Mouse (Mus musculus): ENCODE results near the gene Bpifa6.
"Not testable (repeated sequence)": the region's sequence is repeated elsewhere in the genome, so short reads cannot be mapped to it uniquely, and the experiment has no call there.

The Bpifa6 gene

GRCm38 (mm10) chr2:153974582-153974981 is at the start of gene Bpifa6:
Gene Bpifa6, plus strand, starts transcription at chr2:153974945.
- DNase-seq (ENCODE audit: low spot score in 2 of 2), result no peak

- peak; percentile 1 to 21 for DNase-seq (ENCODE audit: low spot score in 2 of 2)
These were observed 44.8 kb upstream of the Bpifa6 start for GRCm38 (mm10) chr2:153929871-153930413.

GRCm38 (mm10) chr2:153931125-153931524 is 43.6 kb upstream of the Bpifa6 start:
- no peak for DNase-seq (ENCODE audit: low spot score in 2 of 2)

DNA sequence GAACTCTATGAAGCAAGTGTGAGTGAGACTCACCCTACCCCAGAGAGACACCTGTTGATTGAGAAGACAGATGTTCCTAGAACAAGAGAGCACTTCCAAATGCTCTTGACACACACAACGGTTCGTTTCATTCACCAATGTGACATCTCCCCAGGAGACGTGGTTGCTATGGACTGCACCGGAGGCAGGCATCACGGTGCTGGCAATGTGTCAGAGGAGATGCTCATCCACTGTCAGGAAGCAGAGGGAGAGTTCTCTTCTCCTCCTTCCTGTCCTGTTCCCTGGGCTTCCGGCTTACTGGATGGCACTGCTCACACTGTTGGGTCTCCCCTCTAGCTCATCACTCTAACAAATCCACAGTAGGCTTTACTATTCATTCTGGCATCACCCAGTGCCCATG is 41.4 kb upstream of the Bpifa6 start:
- DNase-seq (ENCODE audit: low spot score in 2 of 2), result no peak

- DNase-seq (ENCODE audit: low spot score in 2 of 2), result no peak
These were observed 39.4 kb upstream of the Bpifa6 start for GRCm38 (mm10) chr2:153935348-153935747.

- no peak for DNase-seq (ENCODE audit: low spot score in 2 of 2)
These were observed 36.9 kb upstream of the Bpifa6 start, which contains the start of gene Bpifb4 for GRCm38 (mm10) chr2:153937843-153938242. Gene Bpifb4, plus strand, starts transcription at chr2:153938212.

DNA sequence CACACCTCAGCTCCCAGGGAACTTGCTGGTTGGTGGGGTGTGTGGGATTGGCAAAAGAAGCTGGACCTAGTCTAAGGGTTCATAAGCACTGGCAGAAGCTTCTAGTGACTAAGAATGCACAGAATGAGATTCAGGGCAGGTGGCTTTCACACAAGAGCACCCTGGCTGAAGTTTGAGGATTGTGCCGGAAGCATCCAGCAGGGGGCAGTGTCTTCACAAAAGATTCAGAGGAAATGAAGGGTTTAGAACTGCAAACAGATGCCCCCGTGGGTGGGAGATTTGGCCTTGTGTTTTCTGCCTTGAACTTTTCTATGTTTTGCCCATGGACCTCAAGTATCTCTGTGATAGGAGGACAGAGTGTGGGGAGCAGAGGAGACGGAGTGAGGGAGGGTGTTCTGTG is 31.2 kb upstream of the Bpifa6 start:
- DNase-seq (ENCODE audit: low spot score in 2 of 2), result peak; percentile 6 to 30

DNA sequence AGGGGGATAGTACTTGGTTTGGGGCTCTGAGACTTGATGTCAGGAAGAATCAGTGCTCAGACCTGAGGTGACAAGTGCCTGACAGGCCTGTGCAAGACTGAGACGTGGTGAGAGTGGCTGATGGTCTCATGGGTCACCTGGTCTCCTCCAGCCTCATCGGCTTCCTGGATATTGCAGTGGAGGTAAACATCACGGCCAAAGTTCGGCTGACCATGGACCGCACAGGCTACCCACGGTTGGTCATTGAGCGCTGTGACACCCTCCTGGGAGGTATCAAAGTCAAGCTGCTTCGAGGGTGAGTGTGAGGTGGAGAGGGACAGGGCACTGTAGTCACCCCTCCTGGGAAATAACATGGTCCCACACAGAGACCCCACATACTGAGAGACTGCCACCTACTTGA is 30.2 kb upstream of the Bpifa6 start:
- DNase-seq (ENCODE audit: low spot score in 2 of 2), result no peak

DNA sequence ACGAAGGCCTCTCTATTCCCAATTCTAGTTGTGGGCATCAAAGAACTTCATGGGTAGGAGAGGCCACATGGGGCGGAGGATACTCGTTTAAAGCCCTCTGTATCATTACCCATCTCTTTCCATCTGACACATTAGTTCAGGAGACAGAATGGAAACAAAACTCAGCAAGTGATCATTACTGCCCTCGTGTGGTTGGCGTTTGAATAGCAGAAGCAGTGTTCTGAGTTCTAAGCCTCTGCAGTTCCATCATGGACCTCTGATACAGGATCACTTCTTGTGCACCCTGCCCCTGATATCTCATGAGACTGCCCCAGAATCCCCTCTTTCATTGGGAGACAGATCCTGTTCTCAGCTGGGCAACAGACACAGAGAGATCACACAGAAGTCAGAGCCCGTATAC is 21.8 kb upstream of the Bpifa6 start:
- peak; percentile 28 to 49 for DNase-seq (ENCODE audit: low spot score in 2 of 2)

DNA sequence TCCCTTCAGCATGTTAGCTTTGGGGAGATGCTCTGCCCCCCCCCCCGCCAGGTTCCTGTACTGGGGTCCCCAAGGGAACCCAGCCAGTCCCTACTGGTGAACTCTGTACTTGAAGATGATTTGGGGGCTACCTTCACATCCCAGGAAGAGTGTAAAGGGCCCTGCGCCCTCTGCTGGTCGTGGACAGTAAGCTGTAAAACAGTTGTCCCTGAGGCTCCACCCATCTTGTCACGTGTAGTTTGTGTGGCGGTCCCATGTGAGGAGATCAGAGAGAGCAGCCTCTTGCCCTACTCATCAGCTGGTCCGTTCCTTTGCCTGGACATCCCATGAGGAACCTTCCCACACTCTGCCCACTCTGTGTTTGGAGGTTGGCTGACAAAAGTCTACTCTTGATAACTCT is 20.9 kb upstream of the Bpifa6 start:
- peak; percentile 36 to 49 for DNase-seq (ENCODE audit: low spot score in 2 of 2)

- no peak for DNase-seq (ENCODE audit: low spot score in 2 of 2)
These were observed 11.9 kb upstream of the Bpifa6 start for GRCm38 (mm10) chr2:153962821-153963331.

DNA sequence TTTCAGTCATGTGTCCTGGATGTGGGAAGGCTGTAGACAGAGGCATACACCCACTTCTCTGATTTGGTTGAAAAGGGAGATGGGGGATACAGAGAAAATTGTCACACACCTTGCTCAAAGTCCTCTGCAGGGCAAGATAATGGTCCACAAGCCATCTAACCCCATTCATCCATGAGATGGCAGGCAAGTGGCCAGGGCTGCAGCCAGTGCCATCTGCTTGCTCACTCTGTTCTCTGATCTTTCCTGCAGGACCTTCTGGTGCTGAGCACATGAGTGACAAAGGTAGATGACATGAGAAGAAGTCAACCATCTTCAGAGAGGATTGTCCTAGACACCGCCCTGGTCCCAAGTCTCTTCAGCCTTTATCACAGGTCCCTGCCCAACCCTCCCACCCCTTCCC is 11.4 kb upstream of the Bpifa6 start:
- DNase-seq (ENCODE audit: low spot score in 2 of 2), result no peak

- DNase-seq (ENCODE audit: low spot score in 2 of 2), result no peak
These were observed 4.5 kb upstream of the Bpifa6 start for GRCm38 (mm10) chr2:153970221-153970620.

DNA sequence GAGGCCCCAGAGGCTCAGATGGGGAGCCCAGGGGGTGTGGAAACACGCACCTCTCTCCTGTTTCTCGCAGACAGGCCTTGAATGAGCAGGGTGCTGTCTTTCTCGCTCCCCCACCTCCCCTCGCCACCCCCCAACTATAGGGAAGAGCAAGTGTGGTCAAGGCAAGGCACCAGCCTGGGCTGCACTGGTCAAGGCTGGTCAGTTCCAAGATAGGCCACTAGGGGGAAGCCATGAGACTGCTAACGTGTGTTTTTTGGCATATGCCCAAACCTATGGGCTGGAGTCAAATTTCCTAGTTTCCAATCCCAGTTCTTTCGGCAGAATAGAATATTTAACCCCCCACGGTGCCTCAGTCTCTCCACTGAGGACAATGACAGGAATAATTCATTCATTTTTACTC is 21.0 kb downstream of the Bpifa6 start:
- DNase-seq (ENCODE audit: low spot score in 2 of 2), result peak; percentile 23 to 29

- no peak for DNase-seq (ENCODE audit: low spot score in 2 of 2)
These were observed 25.8 kb downstream of the Bpifa6 start for GRCm38 (mm10) chr2:154000501-154000900.

DNA sequence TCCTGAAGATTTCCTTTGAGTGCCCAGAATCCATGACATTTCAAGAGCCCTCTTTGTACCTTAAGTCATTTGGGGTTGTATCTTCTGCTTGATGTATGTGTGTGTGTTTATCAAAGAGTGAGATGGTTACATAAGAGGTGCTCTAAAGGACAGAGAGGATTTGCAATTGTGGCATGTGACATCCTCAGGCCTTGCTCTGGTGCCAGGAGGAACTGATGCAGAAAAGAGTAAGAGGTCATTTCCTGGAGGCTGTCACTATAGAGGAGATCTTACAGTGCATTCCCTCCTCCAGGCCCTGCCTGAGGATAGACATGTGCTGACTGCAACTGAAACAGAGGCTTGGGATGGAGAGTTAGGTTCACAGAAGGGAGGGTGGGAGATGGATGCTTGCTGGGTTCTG is 26.3 kb downstream of the Bpifa6 start:
- DNase-seq (ENCODE audit: low spot score in 2 of 2), result no peak

- no peak for DNase-seq (ENCODE audit: low spot score in 2 of 2)
These were observed 29.7 kb downstream of the Bpifa6 start for GRCm38 (mm10) chr2:154004456-154004855.

DNA sequence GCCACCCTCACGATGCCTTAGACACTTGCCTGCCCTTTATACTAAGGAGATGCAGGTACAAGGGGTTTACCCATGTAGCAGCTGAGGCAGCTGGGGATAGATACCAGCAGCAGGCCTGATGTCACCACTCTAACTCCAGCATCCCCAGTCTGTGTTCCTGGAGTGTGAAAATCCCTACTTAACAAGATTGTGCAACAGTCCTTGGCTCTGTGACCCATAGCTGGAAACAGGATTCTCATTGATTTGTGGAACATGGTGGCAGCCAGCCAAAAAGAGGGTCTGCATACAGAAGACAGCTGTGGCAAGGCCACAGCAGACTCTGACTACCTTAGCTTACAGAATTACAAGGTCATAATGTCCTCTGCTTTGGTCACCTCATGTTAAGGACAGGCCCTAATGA is 30.3 kb downstream of the Bpifa6 start:
- DNase-seq (ENCODE audit: low spot score in 2 of 2), result no peak

DNA sequence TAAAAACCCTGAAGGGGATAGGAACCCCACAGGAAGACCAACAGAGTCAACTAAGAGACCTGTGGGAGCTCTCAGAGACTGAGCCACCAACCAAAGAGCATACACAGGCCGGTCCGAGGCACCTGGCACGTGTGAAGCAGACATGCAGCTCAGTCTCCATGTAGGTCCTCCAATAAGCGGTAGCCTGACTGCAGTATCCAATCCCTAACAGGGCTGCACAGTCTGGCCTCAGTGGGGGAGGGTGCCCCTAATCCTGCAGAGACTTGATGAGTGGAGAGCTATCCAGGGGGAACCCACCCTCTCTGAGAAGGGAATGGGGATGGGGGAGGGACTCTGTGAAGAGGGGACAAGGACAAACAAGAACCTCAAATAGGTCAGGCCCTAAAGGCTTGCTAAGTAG is 31.0 kb downstream of the Bpifa6 start:
- no peak for DNase-seq (ENCODE audit: low spot score in 2 of 2)

DNA sequence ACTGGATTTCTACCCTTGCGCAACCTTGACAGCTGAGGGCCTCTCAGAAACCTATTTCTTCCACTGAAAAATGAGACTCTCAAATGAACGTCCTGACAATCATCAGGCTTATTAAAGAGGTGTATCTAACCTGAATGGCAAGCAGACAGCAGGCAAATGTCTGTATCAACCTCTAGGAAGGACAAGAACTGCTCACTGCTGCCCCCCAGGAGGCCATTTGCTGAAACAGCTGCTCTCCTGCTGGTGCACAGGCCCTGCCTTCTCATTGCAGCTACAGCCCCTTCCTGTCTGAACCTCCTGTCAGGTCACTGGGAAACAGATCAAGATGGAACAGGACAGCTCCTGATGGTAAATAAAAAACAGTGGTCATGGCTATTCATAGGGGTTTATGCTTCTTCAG is 31.6 kb downstream of the Bpifa6 start:
- no peak for DNase-seq (ENCODE audit: low spot score in 2 of 2)

- DNase-seq (ENCODE audit: low spot score in 2 of 2), result no peak
These were observed 32.6 kb downstream of the Bpifa6 start for GRCm38 (mm10) chr2:154007381-154007780.

- DNase-seq (ENCODE audit: low spot score in 2 of 2), result no peak
These were observed 33.2 kb downstream of the Bpifa6 start, which contains the start of gene Bpifa2 for GRCm38 (mm10) chr2:154007965-154008364. Gene Bpifa2, plus strand, starts transcription at chr2:154008265.

DNA sequence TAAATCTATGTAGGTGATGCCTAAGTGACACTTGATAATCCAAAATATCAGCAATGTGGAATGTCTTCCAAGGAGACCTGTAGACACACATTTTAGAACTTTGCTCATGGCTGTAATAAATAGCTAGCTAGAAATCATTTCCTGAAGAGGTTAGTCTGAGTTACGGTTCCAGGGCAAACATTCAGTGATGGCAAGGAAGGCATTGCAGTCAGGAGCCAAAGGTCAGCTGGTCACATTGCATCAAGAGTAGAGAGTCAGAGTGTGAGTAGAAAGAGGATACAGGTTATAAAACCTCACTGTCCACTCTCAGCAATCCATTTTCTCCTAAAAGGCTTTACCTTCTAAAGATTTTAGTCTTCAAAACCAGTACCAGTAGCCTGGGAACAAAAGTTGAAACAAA is 43.2 kb downstream of the Bpifa6 start:
- no peak for DNase-seq (ENCODE audit: low spot score in 2 of 2)

DNA sequence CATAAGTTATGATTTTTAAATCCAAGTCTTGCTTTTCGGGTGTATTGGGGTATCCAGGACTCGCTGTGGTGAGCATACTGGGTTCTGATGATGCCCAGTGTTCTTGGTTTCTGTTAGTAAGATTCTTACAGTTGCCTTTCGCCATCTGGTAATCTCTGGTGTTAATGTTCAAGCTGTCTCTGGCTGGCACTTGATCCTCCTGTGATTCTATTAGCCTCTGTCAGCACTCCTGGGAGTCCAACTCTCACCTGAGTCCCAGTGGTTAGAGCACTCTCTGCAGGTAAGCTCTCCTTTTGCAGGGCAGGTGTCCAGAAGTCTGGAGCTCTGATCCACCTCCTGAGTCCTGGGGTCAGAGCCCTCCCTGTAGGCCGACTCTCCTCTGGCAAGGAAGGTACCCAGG is 49.9 kb downstream of the Bpifa6 start:
- DNase-seq (ENCODE audit: low spot score in 2 of 2), result not testable (repeated sequence)

Data from natural killer cell, adult 2 months (primary cell).